Mouse (Mus musculus) E14TG2a.4 (cell line): ENCODE data around the gene Rdh16f2.

Source experiments
- H3K27me3 ChIP-seq: 2 replicates; pipeline ENCODE4 v1.6.1; 2014; ENCODE audit warnings: low read length, control low read depth; ENCODE audit not compliant: insufficient read depth
- H3K36me3 ChIP-seq: 2 replicates; pipeline ENCODE4 v1.6.1; 2014; ENCODE audit warnings: low read length, control low read depth; ENCODE audit not compliant: insufficient read depth
- H3K4me1 ChIP-seq: replicated peaks from 2 replicates; pipeline ENCODE4 v1.6.1; 2014; ENCODE audit warnings: low read depth, low read length, control low read depth
- H3K4me3 ChIP-seq: replicated peaks from 2 replicates; pipeline ENCODE4 v1.5.1; 2014; ENCODE audit warnings: mild to moderate bottlenecking, low read length
- H3K9me3 ChIP-seq: 2 replicates; pipeline ENCODE4 v1.6.1; 2014; ENCODE audit warnings: low read length, control low read depth
- CTCF ChIP-seq: conservative IDR thresholded peaks from 2 replicates; pipeline ENCODE4 v1.5.1; 2014; ENCODE audit warnings: low read length
- NANOG ChIP-seq: IDR thresholded peaks from 2 replicates; pipeline ENCODE4 v1.6.1; 2014; ENCODE audit warnings: borderline replicate concordance, low read length, mixed read lengths
- POU5F1 ChIP-seq: IDR thresholded peaks from 2 replicates; pipeline ENCODE4 v1.6.1; 2014; ENCODE audit warnings: low read length, borderline replicate concordance

Gene Rdh16f2

DNA sequence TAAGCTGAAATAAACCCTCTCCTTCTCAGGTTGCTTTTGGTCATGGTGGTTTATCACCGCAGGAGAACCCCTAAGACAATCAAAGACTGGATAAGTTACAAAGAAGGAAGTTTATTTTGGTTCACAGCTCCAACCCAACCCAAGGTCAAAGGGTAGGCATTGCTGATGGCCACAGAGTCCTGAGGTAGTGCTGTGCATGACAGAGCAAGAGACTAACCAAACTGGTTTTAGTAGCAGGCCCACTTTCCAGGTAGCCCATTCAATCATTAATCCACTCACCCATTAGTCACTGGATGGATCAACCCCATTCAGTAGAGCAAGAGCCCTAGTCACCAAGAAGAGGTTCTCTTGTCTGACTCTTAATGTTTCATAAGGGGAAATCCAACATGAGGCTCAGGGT lies 56.0 kb downstream of the Rdh16f2 start:
- peaks cover 5% of the 10 kb centered on the region for H3K4me1 ChIP-seq
- no peak overlapping the region for H3K4me3 ChIP-seq
- H3K36me3 ChIP-seq = no peaks in the 10 kb centered on the region
- TF ChIP-seq NANOG (no peak), CTCF (no peak), POU5F1 (no peak)
- no peaks in the 10 kb centered on the region for H3K9me3 ChIP-seq
- no peaks in the 10 kb centered on the region for H3K27me3 ChIP-seq

DNA sequence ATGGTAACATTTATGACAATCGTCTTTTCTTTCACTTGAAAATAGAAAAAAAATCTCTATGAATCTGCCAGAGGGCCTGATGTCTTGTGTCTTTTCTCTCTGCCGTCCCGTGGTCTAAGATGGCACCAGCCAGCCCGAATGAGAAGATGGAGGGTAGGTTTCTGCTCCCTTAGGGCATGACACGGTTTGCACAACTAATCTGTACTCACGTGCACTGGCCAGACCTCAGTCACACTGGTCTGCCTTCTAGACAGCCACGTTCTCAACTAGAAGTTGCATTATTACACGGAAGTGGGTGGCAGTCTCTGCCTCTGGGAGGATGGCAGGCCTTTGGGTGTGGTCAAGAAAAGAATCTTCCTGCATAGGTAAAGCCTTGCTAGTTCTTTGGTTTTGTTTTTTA lies 56.8 kb downstream of the Rdh16f2 start:
- H3K27me3 ChIP-seq = no peaks in the 10 kb centered on the region
- TF ChIP-seq POU5F1 = no peak
- no peak for TF ChIP-seq CTCF
- no peak for TF ChIP-seq NANOG
- H3K36me3 ChIP-seq = no peaks in the 10 kb centered on the region
- no peak overlapping the region for H3K4me3 ChIP-seq
- peaks cover 5% of the 10 kb centered on the region for H3K4me1 ChIP-seq
- H3K9me3 ChIP-seq = no peaks in the 10 kb centered on the region

DNA sequence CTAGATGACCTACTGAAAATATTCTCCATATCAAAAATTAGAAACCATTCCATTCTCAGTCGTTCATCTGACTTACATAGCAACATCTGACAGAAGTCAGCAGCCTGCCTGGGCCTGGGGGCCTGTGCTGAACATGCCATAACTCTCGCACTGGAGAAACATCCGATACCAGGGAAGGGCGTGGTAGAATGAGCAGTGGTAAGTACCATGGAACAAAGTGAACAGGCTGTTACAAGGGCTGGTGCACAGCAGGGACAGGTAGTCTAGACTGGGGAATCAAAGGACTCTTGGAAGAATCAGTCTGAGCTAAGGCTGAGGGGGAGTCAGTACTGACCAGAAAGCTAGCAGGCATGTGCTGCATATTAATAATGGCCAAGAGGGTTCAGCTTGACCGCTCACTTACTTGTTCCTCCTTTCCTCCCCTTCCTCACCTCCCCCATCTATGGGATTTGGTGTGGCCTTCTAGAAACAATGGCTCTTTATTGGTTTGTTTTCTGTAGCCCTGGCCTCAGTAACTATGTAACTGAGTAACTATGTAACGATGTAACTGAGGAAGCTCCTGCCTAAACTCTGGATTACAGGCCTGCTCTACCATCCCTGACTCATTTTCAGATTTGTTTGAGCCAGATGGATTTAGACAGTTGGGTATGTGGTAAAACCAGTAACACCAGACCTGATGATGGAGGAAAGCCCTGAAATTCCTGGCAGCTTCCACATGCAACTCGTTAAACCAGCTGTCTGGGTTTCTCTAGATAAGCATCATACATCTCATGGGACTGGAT lies 58.5 kb downstream of the Rdh16f2 start:
- Histone ChIP-seq H3K4me1 (peaks cover 5% of the 10 kb centered on the region), H3K4me3 (no peak overlapping the region), H3K9me3 (no peaks in the 10 kb centered on the region), H3K27me3 (no peaks in the 10 kb centered on the region), H3K36me3 (no peaks in the 10 kb centered on the region)
- TF ChIP-seq NANOG (no peak), CTCF (no peak), POU5F1 (no peak)
